Comparison of ENCODE assay signal across 16 mouse cellular contexts in genomic region chr5:29672551-29672950, GRCm38 (mm10).
"Had no signal": no experiment of that assay in that cellular context is flagged by ENCODE, and none has a peak within 500 bp of the region (broad histone marks: within the 10 kb centered on the region; RNA-seq: fewer than 3 reads in every experiment).

No protein-coding gene starts in this region.

- H3K9me3 ChIP-seq: liver, embryonic 13.5 days; midbrain, embryonic 12.5 days; neural tube, embryonic 13.5 days; stomach, embryonic 15.5 days had no signal

- H3K27ac ChIP-seq: liver, embryonic 13.5 days; macrophage; midbrain, embryonic 12.5 days; neural tube, embryonic 13.5 days; stomach, embryonic 15.5 days had no signal

- DNase-seq: kidney, adult 9 months; kidney, postnatal 14 days; kidney, postnatal 4 days; liver, embryonic 13.5 days; lung, embryonic 14.5 days; retina, postnatal 1 day; right cerebral cortex, postnatal 25 days; spleen, adult 18-20 months; thymus, postnatal 25 days had no signal

- H3K4me2 ChIP-seq: liver, embryonic 13.5 days; lung, embryonic 14.5 days; midbrain, embryonic 12.5 days; neural tube, embryonic 13.5 days; stomach, embryonic 15.5 days had no signal

- H3K4me3 ChIP-seq: liver, embryonic 13.5 days; midbrain, embryonic 12.5 days; myocyte; neural tube, embryonic 13.5 days; stomach, embryonic 15.5 days had no signal

- H3K9ac ChIP-seq: liver, embryonic 13.5 days; lung, embryonic 14.5 days; midbrain, embryonic 12.5 days; neural tube, embryonic 13.5 days; stomach, embryonic 15.5 days had no signal

- H3K4me1 ChIP-seq: liver, embryonic 13.5 days; midbrain, embryonic 12.5 days; neural tube, embryonic 13.5 days; stomach, embryonic 15.5 days had no signal

- ATAC-seq: lung, postnatal 0 days; midbrain, embryonic 16.5 days had no signal

- H3K27me3 ChIP-seq: liver, embryonic 13.5 days; midbrain, embryonic 12.5 days; neural tube, embryonic 13.5 days; stomach, embryonic 15.5 days had no signal
